ENCODE assay signal across 14 mouse cellular contexts in genomic region chr2:102620744-102621429, GRCm38 (mm10). TPM values are rescaled to one million over a fixed set of nuclear protein-coding genes. Genes with fewer than 3 reads are reported as not detected.
DNase-seq lines count a peak whose midpoint lies in the region; ATAC-seq lines count a peak whose summit lies in the region.
"Had no signal": no experiment of that assay in that cellular context is flagged by ENCODE, and none has a peak within 500 bp of the region (broad histone marks: within the 10 kb centered on the region; RNA-seq: fewer than 3 reads in every experiment).

No protein-coding gene starts in this region.

- no peaks in the 10 kb centered on the region for H3K9me3 ChIP-seq in hindbrain, embryonic 15.5 days
- H3K9me3 ChIP-seq in hindbrain, embryonic 13.5 days, result no peaks in the 10 kb centered on the region
- H3K9me3 ChIP-seq: limb, embryonic 13.5 days had no signal

- no peaks in the 10 kb centered on the region for H3K36me3 ChIP-seq in hindbrain, embryonic 15.5 days
- H3K36me3 ChIP-seq in hindbrain, embryonic 13.5 days, result no peaks in the 10 kb centered on the region
- H3K36me3 ChIP-seq: limb, embryonic 13.5 days had no signal

- H3K4me2 ChIP-seq in hindbrain, embryonic 15.5 days, result no peak overlapping the region
- H3K4me2 ChIP-seq in hindbrain, embryonic 13.5 days, result no peak overlapping the region
- H3K4me2 ChIP-seq: limb, embryonic 13.5 days had no signal

- H3K27ac ChIP-seq in hindbrain, embryonic 15.5 days (replicated peaks), result peak overlapping the region; percentile 58
- no peak overlapping the region for H3K27ac ChIP-seq in hindbrain, embryonic 13.5 days
- H3K27ac ChIP-seq: limb, embryonic 13.5 days had no signal

- 0 out of 2 replicates have a peak, but pooled peaks cover 3% of the 10 kb centered on the region for H3K27me3 ChIP-seq in hindbrain, embryonic 15.5 days
- H3K27me3 ChIP-seq in hindbrain, embryonic 13.5 days, result no peaks in the 10 kb centered on the region
- H3K27me3 ChIP-seq: limb, embryonic 13.5 days had no signal

- 46% methylated on average over 12 of the region's 12 CpGs for WGBS in hindbrain, embryonic 15.5 days
- WGBS in hindbrain, embryonic 13.5 days, result 41% methylated on average over 12 of the region's 12 CpGs

- ATAC-seq in hindbrain, embryonic 15.5 days (ENCODE audit: low FRiP score, low read depth), result peak; percentile 69
- ATAC-seq in hindbrain, embryonic 13.5 days (ENCODE audit: low FRiP score), result no peak
- ATAC-seq: intestine, postnatal 0 days had no signal

- H3K9ac ChIP-seq in hindbrain, embryonic 15.5 days, result no peak overlapping the region
- H3K9ac ChIP-seq in hindbrain, embryonic 13.5 days, result no peak overlapping the region
- H3K9ac ChIP-seq: limb, embryonic 13.5 days had no signal

- DNase-seq in cerebellum, adult 11-12 months, result peak; percentile 12
- no peak for DNase-seq in cerebellum, postnatal 4 days (ENCODE audit: low spot score in 2 of 2)
- DNase-seq in right cerebral cortex, adult 18-20 months, result peak; percentile 45
- DNase-seq in right cerebral cortex, postnatal 14 days, result no peak
- no peak for DNase-seq in thymus, postnatal 0 days (ENCODE audit: low spot score)
- DNase-seq in kidney, postnatal 36 days, result no peak
- DNase-seq: adrenal gland, adult 8-10 months; heart, postnatal 14 days; kidney, postnatal 4 days; lung, adult 18-20 months had no signal

- H3K4me3 ChIP-seq in hindbrain, embryonic 15.5 days, result no peak overlapping the region
- no peak overlapping the region for H3K4me3 ChIP-seq in hindbrain, embryonic 13.5 days
- H3K4me3 ChIP-seq: limb, embryonic 13.5 days had no signal

- H3K4me1 ChIP-seq in hindbrain, embryonic 15.5 days (replicated peaks), result no peaks in the 10 kb centered on the region
- no peaks in the 10 kb centered on the region for H3K4me1 ChIP-seq in hindbrain, embryonic 13.5 days (replicated peaks)
- H3K4me1 ChIP-seq: limb, embryonic 13.5 days had no signal

RNA-seq across cellular contexts. Expression of gene Slc1a2, which starts 37.6 kb away (rescaled TPM):
- polyA plus RNA-seq in hindbrain, embryonic 15.5 days (2015; fragmentation: Nextera tagmentation; extraction: Ambion mirVana), result 18.6 and 19.1 TPM in 2 replicates
- 19.9 and 25.2 TPM in 2 replicates for polyA plus RNA-seq in hindbrain, embryonic 13.5 days (2015; fragmentation: Nextera tagmentation; extraction: Ambion mirVana)
- polyA plus RNA-seq in thymus, postnatal 0 days (2015; fragmentation: Nextera tagmentation; extraction: Ambion mirVana), result 0.73 and 0.98 TPM in 2 replicates

Comparison
In these comparisons a context has a peak if more than half of its experiments do, and no peak if none do; other contexts are left out.
1. DNase-seq: peak in cerebellum, adult 11-12 months (single experiment) and right cerebral cortex, adult 18-20 months (single experiment); none in cerebellum, postnatal 4 days (0 of 2), right cerebral cortex, postnatal 14 days (single experiment), thymus, postnatal 0 days (single experiment) and kidney, postnatal 36 days (0 of 2).